Mouse (Mus musculus) ES-Bruce4 (cell line): ENCODE measurements around the gene Btrc.

ENCODE experiments used
- CTCF ChIP-seq: IDR thresholded peaks from one replicate; pipeline ENCODE4 v1.8.1; 2011; ENCODE audit warnings: low read depth, low read length
- EP300 ChIP-seq: IDR thresholded peaks from 2 replicates; pipeline ENCODE4 v1.6.1; 2011; ENCODE audit warnings: low read depth, low read length; ENCODE audit not compliant: insufficient read depth
- POLR2A ChIP-seq: IDR thresholded peaks from one replicate; pipeline ENCODE4 v1.8.1; 2011; ENCODE audit warnings: low read length; ENCODE audit not compliant: insufficient read depth

DNA sequence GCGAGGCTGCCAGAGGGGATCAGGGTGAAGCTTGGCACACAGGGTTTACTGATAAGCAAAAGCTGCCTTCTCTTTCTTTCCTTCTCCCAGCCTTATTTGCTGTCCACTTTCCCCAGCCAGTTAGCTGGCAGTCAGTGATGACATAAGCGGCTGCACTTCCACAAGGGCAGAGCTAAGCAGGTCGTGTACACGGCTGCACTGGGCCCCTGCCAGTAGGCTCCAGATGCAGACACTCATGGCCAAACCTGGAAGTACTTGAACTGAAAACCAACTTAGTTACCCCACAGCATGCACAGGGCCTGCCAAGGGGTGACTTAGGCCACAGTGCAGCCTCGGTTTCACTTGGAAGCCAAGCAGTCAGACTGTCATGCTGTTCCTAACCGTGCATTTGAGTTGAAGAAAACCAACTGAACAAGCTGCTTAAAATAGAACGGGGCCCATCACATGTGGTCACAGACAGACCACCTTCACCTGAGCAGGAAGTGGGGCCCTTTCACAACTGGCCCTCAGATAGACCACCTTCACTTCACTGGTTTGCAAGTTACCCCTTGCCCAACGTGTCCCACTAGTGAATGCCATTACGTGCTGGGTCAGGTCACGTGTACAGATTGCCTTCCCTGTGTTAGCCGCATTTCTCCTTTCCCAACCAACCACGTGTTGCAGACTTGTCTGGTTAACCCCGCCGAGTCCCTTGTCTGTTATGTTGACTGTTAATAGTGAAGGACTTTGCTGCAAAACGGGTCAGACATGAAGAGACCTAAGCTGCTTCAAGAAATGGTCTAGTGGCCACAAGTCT, 166.9 kb downstream of the Btrc start:
- no peak for TF ChIP-seq POLR2A
- no peak for TF ChIP-seq EP300
- no peak for TF ChIP-seq CTCF
